Mouse (Mus musculus) spleen, postnatal 36 days (tissue): ENCODE measurements at regions not wholly inside any gene's neighbourhood (a gene's known extent, or its start where the extent isn't known, plus 50 kb on each side); places are given as distances from the start of the nearest gene placed in this dataset.

Experiments
- DNase-seq, 2 experiments: peaks; one replicate each; pipeline ENCODE4 v3.0.0; 2022; ENCODE audit warnings: low spot score in 2 of 2, mixed read lengths in 1 of 2

GRCm38 (mm10) chr2:47750997-47751623 lies 1062.8 kb upstream of the Acvr2a start:
- DNase-seq, result no peak

DNA sequence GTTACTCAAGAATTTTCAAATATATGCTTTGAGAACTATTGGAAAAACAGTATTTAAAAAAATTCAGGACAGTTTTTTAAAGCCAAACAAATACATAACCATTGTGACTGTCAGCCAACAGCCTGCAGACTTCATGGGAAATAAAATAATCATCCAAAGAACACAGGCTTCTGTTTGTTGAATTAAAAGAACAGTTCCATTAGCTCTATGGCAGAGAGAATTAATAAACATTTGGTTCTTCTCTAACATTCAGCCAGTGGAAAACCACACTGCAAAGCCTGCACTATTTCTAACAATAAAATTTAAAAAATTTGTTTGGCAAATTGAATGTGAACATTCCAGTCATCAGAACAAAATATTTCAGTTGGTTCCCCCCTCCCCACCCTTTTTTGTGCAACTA lies 1058.2 kb upstream of the Acvr2a start:
- no peak for DNase-seq

- DNase-seq, result no peak
Measured at GRCm38 (mm10) chr2:47756248-47756647, 1057.7 kb upstream of the Acvr2a start.

GRCm38 (mm10) chr2:47775766-47776165 lies 1038.1 kb upstream of the Acvr2a start:
- DNase-seq, result no peak

GRCm38 (mm10) chr2:47776965-47777364 lies 1036.9 kb upstream of the Acvr2a start:
- no peak for DNase-seq

DNA sequence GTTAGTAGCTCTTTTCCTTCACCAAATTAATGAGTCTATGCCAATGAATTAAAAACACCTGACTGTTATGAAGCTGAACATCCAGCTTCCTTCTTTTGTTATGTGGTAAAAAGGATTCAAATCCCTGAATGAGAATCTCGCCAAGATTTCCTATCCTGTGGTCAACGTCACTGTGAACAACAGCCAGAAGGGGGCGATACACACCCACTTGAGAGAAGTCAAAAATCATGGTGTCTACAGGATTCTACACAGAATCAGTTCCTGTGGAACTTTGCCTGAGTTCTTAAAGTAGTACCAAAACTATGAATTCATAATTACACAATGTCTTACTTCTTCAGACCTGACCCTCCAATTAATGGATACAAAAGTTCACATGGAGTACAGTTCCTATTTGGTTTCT lies 1028.1 kb upstream of the Acvr2a start:
- no peak for DNase-seq

- no peak for DNase-seq
Measured at GRCm38 (mm10) chr2:47822746-47823271, 991.1 kb upstream of the Acvr2a start.

DNA sequence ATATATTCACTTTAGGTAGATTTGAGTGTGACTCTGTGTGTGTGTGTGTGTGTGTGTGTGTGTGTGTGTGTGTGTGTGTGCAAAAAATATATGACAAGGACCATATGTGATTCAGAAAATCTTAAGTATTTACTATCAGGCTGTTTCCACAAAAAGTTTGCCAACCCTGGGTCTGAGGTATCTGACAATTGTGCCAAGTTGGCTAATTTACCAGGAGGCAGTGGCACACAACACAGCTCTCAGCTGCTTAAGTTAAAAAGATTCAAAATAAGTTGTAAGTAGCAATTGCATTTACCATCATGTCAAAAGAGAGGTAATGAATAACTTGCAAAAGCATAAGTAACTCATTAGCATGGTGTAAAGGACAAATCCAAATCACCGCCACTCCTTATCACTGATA lies 981.4 kb upstream of the Acvr2a start:
- DNase-seq, result no peak

- no peak for DNase-seq
Measured at GRCm38 (mm10) chr2:47833517-47833916, 980.4 kb upstream of the Acvr2a start.

- no peak for DNase-seq
Measured at GRCm38 (mm10) chr2:47834055-47834799, 979.7 kb upstream of the Acvr2a start.

- DNase-seq, result no peak
Measured at GRCm38 (mm10) chr2:47857229-47857628, 956.7 kb upstream of the Acvr2a start.

DNA sequence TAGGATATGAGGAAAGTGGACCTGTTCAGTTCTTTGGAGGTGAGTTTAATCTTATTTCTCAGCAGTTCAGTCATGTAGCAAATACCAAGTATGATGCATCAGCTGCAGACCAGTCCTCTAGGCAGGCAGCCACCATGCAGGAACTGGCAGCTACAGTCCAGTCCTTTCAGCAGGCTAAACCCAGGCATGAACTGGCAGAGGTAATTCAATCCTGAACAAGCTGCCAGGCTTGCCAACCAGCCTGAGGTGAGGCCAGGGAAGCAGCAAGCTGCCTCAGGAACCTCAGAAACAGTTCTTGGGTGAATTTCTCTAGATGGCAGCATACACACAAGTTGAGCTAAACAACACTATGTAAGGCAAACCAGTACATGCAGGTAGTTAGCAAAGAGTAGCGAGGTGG lies 951.5 kb upstream of the Acvr2a start:
- DNase-seq, result no peak

DNA sequence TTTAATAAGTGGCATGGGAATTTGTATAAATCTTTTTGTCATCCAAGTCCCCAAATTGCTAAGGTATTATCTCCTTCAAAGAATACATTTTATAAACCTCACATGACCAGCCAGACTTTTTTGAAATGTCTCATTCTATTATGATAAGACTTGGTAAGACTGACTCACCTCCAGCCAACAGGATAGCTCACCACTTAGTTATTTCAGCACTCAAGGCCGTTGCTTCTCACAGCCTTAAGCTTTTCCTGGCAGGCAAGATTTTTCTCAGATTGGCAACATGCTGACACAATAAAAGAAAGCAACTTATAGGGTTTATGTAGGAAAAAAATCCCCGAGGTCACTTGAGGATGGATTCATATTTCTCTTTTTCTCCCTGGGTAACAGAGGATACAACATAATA lies 935.9 kb upstream of the Acvr2a start:
- DNase-seq, result no peak

- DNase-seq, result no peak
Measured at GRCm38 (mm10) chr2:47879071-47879470, 934.8 kb upstream of the Acvr2a start.

- DNase-seq, result no peak
Measured at GRCm38 (mm10) chr2:47879796-47880195, 934.1 kb upstream of the Acvr2a start.

DNA sequence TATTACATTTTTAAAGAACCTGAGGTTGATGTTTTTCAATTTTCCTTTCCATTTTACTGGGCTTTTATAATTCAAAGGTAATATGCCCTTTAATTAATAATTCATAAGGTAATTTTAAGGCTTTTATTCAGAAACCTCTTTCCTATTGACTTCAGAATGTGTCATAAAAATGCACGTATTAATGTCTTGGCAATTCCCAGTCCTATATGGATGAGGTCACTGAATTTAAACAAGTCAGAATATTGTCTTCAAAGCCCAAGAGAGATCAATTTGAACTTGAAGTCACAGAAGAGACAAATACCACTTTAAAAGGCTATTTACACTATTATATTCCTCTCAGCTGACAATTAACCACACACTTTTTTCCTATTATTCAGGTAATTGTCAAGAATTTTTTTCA lies 925.7 kb upstream of the Acvr2a start:
- no peak for DNase-seq

DNA sequence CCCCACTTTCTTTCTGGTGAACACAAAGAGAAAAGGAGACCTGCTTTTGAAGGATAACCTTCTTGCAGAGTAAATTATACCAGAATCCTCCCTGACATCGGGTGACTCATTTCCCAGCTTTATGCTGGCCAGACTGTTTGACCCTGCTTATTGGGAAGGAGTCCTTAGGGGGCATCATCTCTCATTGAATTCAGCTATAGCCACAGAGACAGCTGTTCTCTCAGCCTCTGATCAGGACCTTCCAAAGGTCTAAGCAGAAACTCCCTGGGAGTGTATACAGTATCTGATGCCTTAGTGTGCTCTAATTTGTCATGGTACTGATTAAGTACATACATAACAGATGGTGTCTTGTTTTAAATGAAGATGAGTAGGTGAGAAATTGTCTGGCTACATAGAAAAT lies 922.5 kb upstream of the Acvr2a start:
- DNase-seq, result no peak

DNA sequence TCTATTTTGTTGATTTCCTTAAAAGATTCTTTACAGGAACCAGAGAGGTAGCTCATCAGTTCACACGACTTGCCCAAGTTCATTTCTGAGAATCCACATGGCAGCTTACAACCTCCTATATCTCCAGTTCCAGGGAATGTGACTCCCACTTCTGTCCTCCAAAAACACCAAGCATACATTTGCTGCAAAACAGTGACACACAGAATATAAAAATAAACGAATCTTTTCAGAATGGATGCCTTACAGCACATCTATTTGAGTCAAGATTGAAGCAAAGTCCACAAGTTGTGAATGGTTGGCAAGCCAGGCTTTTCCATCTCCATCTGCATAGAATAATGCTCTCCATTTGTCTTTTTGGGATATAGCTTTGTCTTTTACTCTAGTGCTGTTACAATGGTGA lies 921.0 kb upstream of the Acvr2a start:
- DNase-seq, result no peak

GRCm38 (mm10) chr2:47894806-47895205 lies 919.1 kb upstream of the Acvr2a start:
- no peak for DNase-seq

- DNase-seq, result no peak
Measured at GRCm38 (mm10) chr2:47914270-47914669, 899.6 kb upstream of the Acvr2a start.

DNA sequence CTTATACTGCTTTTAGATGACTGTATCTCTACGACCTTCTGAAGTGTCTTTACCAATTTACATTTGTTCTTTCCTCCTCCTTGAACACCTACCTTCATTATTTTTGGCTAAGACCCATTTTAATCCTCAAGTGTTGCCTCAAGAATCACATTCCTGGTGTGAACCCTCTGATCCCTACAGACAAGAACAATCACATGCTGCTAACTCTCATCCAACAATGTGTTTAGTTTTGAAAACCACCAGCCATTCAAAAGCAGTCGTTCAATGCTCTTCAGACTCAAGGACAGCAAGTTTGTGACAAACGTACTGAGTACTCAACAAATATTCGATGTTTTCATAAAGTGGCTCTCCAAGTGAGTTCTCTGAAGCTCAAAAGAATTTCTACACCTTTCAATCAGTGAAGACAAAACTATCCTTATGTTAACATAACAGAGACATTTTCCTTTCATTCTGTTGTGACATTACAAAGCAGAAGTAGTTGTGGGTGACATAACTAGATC lies 898.9 kb upstream of the Acvr2a start:
- no peak for DNase-seq

DNA sequence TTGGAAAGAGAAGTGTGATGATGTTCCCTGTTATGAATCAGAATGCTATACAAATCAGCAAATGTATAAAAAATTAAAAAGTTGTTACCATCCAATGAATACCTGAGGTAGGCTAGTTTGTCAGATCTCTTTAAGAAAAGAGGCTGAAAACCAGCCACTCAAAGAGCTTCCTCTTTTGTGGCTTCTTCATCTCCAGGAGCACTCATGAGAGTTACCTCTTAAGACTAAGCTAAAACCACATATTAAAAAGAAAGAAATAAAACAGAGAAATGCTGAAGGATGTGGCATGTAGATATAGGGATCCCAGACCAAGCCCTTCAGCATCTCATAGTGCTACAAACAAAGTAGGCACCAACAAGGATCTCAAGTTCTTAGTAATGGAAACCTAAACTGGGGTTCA lies 890.9 kb upstream of the Acvr2a start:
- DNase-seq, result no peak

DNA sequence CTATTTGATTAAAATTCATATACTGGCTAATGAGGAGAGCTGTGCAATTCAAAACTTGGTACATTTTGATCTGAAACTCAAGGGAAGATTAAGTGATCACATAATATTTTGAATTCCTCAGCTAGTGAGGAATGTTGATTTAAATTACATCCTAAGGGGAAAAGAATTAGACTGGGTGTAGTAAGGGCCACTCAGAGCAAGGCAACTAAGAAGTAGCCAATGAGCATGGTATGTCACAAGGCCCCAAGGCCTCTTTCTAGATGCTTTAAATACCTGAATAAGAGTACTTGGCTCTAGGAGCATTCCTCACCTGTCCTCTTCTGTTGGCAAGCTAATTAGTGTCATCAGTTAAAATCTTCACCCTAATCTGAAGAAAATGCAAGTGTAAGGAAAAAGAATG lies 887.3 kb upstream of the Acvr2a start:
- no peak for DNase-seq
